Comparison of ENCODE assay signal across 8 mouse cellular contexts in genomic region chr6:116193394-116194393, GRCm38 (mm10). TPM values are rescaled to one million over a fixed set of nuclear protein-coding genes. Genes with fewer than 3 reads are reported as not detected.
DNase-seq lines count a peak whose midpoint lies in the region; ATAC-seq and TF ChIP-seq lines count a peak whose summit lies in the region.

Gene Tmcc1, minus strand, starts transcription at chr6:116193486.

- TF ChIP-seq RAD21 in MEL (IDR thresholded peaks at IDR 0.05; ENCODE audit: low read depth, low read length): no peak

- H3K36me3 ChIP-seq in MEL (ENCODE audit: control insufficient read depth in 1 of 2, insufficient read depth in 2 of 2, low read length in 2 of 2): peaks cover 0 to 20% of the 10 kb centered on the region in 2 experiments; a peak in 2 of 4 replicates
- no peaks in the 10 kb centered on the region for H3K36me3 ChIP-seq in forebrain, postnatal 0 days (ENCODE audit: insufficient read depth)
- H3K36me3 ChIP-seq in lung, embryonic 15.5 days: no peaks in the 10 kb centered on the region

- peak in 1 of 2 experiments; percentile 93; a peak in 2 of 4 replicates for TF ChIP-seq POLR2A in MEL (IDR thresholded peaks at IDR 0.05; ENCODE audit: control insufficient read depth in 1 of 2, insufficient read depth in 1 of 2, low read depth in 1 of 2, low read length in 2 of 2, poor library complexity in 1 of 2)
- peak; percentile 80; the same call in 1 of the 2 replicates for TF ChIP-seq POLR2A in cerebellum, adult 2 months (IDR thresholded peaks at IDR 0.05; ENCODE audit: borderline replicate concordance, insufficient read depth, low read length)

- ATAC-seq in forebrain, postnatal 0 days: peak; percentile 94
- peak; percentile 92 for ATAC-seq in lung, embryonic 15.5 days (ENCODE audit: borderline replicate concordance, extremely low read depth, low FRiP score, low TSS enrichment)

- 0 out of 2 replicates have a peak within 1 kb of the TSS, but pooled peaks have one; percentile 1 for H3K27ac ChIP-seq in MEL (ENCODE audit: control insufficient read depth, low read depth, low read length)
- H3K27ac ChIP-seq in cerebellum, adult 2 months (ENCODE audit: insufficient read depth, low read length): peak within 1 kb of the TSS; percentile 12; the same call in 1 of the 2 replicates
- H3K27ac ChIP-seq in forebrain, postnatal 0 days (ENCODE audit: low read depth, low read length): peak within 1 kb of the TSS; percentile 74
- peak within 1 kb of the TSS; percentile 85 for H3K27ac ChIP-seq in lung, embryonic 15.5 days

- WGBS in cerebellum, adult 2 months: 1% methylated on average over 67 of the region's 68 CpGs
- WGBS in forebrain, postnatal 0 days: 3% methylated on average over 60 of the region's 68 CpGs
- WGBS in lung, embryonic 15.5 days: under 1% methylated on average over 50 of the region's 68 CpGs

- peaks cover 0 to 6% of the 10 kb centered on the region in 2 experiments; a peak in 2 of 4 replicates for H3K4me1 ChIP-seq in MEL (ENCODE audit: control insufficient read depth in 1 of 2, insufficient read depth in 2 of 2, low read length in 2 of 2)
- peaks cover 4% of the 10 kb centered on the region; the same call in 1 of the 2 replicates for H3K4me1 ChIP-seq in cerebellum, adult 2 months (ENCODE audit: control insufficient read depth, insufficient read depth, low read length)
- H3K4me1 ChIP-seq in forebrain, postnatal 0 days (ENCODE audit: insufficient read depth): peaks cover 9% of the 10 kb centered on the region
- peaks cover 25% of the 10 kb centered on the region for H3K4me1 ChIP-seq in lung, embryonic 15.5 days

- DNase-seq in MEL (ENCODE audit: low read depth, low spot score): peak; percentile 96
- peak; percentile 99 to 100 for DNase-seq in cerebellum, adult 2 months
- DNase-seq in forebrain, postnatal 0 days: peak; percentile 98
- peak; percentile 99 for DNase-seq in heart, postnatal 4 days
- peak; percentile 95 to 98 for DNase-seq in layer of hippocampus, adult 8-10 months (ENCODE audit: low spot score in 2 of 2)
- DNase-seq in ovary, adult 18-20 months (ENCODE audit: low spot score): peak; percentile 96
- peak; percentile 99 for DNase-seq in thymus, postnatal 0 days (ENCODE audit: low spot score)

- H3K27me3 ChIP-seq in MEL (ENCODE audit: control insufficient read depth in 1 of 2, insufficient read depth in 2 of 2, low read length in 2 of 2): no peaks in the 10 kb centered on the region
- no peaks in the 10 kb centered on the region for H3K27me3 ChIP-seq in cerebellum, adult 2 months (ENCODE audit: control insufficient read depth, insufficient read depth, low read length)
- no peaks in the 10 kb centered on the region for H3K27me3 ChIP-seq in forebrain, postnatal 0 days (ENCODE audit: insufficient read depth, low read length)
- H3K27me3 ChIP-seq in lung, embryonic 15.5 days: peaks cover 5% of the 10 kb centered on the region; the same call in 1 of the 2 replicates

- peaks cover 9% of the 10 kb centered on the region for H3K79me2 ChIP-seq in MEL (ENCODE audit: control insufficient read depth, insufficient read depth, low read length, poor library complexity)

- peak within 1 kb of the TSS; percentile 95 for H3K4me2 ChIP-seq in forebrain, postnatal 0 days (ENCODE audit: low read depth)
- H3K4me2 ChIP-seq in lung, embryonic 15.5 days: peak within 1 kb of the TSS; percentile 82

- peak within 1 kb of the TSS; percentile 97 to 98 for H3K4me3 ChIP-seq in MEL (ENCODE audit: control insufficient read depth in 1 of 2, insufficient read depth in 1 of 2, low read depth in 2 of 2, low read length in 2 of 2)
- H3K4me3 ChIP-seq in cerebellum, adult 2 months (replicated peaks; ENCODE audit: insufficient read depth, low read depth, low read length): peak within 1 kb of the TSS; percentile 73
- peak within 1 kb of the TSS; percentile 89 for H3K4me3 ChIP-seq in forebrain, postnatal 0 days (ENCODE audit: low read depth, low read length)
- H3K4me3 ChIP-seq in lung, embryonic 15.5 days: peak within 1 kb of the TSS; percentile 94

- TF ChIP-seq CTCF in MEL (IDR thresholded peaks at IDR 0.05 in 2 of 3, conservative IDR thresholded peaks at IDR 0.05 in 1 of 3; ENCODE audit: control insufficient read depth in 1 of 3, insufficient read depth in 1 of 3, low read depth in 2 of 3, low read length in 3 of 3, poor library complexity in 1 of 3, severe bottlenecking in 1 of 3): no peak; a peak in 1 of 6 replicates
- no peak for TF ChIP-seq CTCF in cerebellum, adult 2 months (IDR thresholded peaks at IDR 0.05; ENCODE audit: borderline replicate concordance, insufficient read depth, low read depth, low read length)
- TF ChIP-seq CTCF in forebrain, postnatal 0 days (IDR thresholded peaks at IDR 0.05; ENCODE audit: low read depth): 0 out of 2 replicates have a peak, but pooled peaks have one; percentile 20

- TF ChIP-seq EP300 in MEL (IDR thresholded peaks at IDR 0.05; ENCODE audit: low read depth in 1 of 2, low read length in 2 of 2): no peak

- H3K9ac ChIP-seq in MEL (ENCODE audit: control insufficient read depth, low read depth, low read length, poor library complexity, severe bottlenecking): peak within 1 kb of the TSS; percentile 91
- peak within 1 kb of the TSS; percentile 78 for H3K9ac ChIP-seq in forebrain, postnatal 0 days
- H3K9ac ChIP-seq in lung, embryonic 15.5 days: peak within 1 kb of the TSS; percentile 81

- H3K9me3 ChIP-seq in MEL (replicated peaks; ENCODE audit: insufficient read depth, low read length): no peaks in the 10 kb centered on the region
- H3K9me3 ChIP-seq in forebrain, postnatal 0 days (ENCODE audit: low read length): no peaks in the 10 kb centered on the region
- no peaks in the 10 kb centered on the region for H3K9me3 ChIP-seq in lung, embryonic 15.5 days

TF ChIP-seq in MEL, 35 proteins besides CTCF, POLR2A, EP300 and RAD21 (continues in another document):
- TF ChIP-seq GABPA (IDR thresholded peaks at IDR 0.05; ENCODE audit: low read depth, low read length) (no peak), SMC3 (IDR thresholded peaks at IDR 0.05; ENCODE audit: low read depth, low read length) (no peak), MXI1 (IDR thresholded peaks at IDR 0.05; ENCODE audit: low read depth, low read length) (peak; percentile 62), SIN3A (IDR thresholded peaks at IDR 0.05; ENCODE audit: low read length) (peak; percentile 77), GATA1 (IDR thresholded peaks at IDR 0.05; ENCODE audit: low read depth, low read length) (no peak), ETS1 (IDR thresholded peaks at IDR 0.05; ENCODE audit: low read depth, low read length) (no peak), NRF1 (IDR thresholded peaks at IDR 0.05; ENCODE audit: insufficient read depth, low read depth, low read length, poor library complexity, severe bottlenecking) (peak; percentile 93), CHD2 (IDR thresholded peaks at IDR 0.05; ENCODE audit: low read length) (no peak), RCOR1 (IDR thresholded peaks at IDR 0.05; ENCODE audit: low read depth, low read length) (no peak), UBTF (IDR thresholded peaks at IDR 0.05; ENCODE audit: borderline replicate concordance, insufficient read depth, low read depth, low read length) (no peak), KAT2A (conservative IDR thresholded peaks at IDR 0.05; ENCODE audit: low read depth, low read length) (no peak), MAFK (IDR thresholded peaks at IDR 0.05; ENCODE audit: borderline replicate concordance, low read depth, low read length) (no peak), JUND (IDR thresholded peaks at IDR 0.05; ENCODE audit: low read depth, low read length) (no peak), TBP (IDR thresholded peaks at IDR 0.05; ENCODE audit: low read depth, low read length) (no peak; the same call in 1 of the 2 replicates), NELFE (IDR thresholded peaks at IDR 0.05; ENCODE audit: low read depth, low read length) (peak; percentile 82), HCFC1 (IDR thresholded peaks at IDR 0.05; ENCODE audit: low read depth, low read length) (no peak; the same call in 1 of the 2 replicates), MEF2A (IDR thresholded peaks at IDR 0.05; ENCODE audit: extremely low read depth, insufficient replicate concordance, low read depth, low read length, poor library complexity, severe bottlenecking) (no peak), ELF1 (IDR thresholded peaks at IDR 0.05; ENCODE audit: low read depth, low read length) (peak; percentile 47), MYB (IDR thresholded peaks at IDR 0.05; ENCODE audit: low read depth, low read length) (no peak), POLR2AphosphoS2 (IDR thresholded peaks at IDR 0.05; ENCODE audit: low read length) (peak; percentile 78; the same call in 1 of the 2 replicates), TCF12 (IDR thresholded peaks at IDR 0.05; ENCODE audit: low read depth, low read length) (peak; percentile 58), USF1 (IDR thresholded peaks at IDR 0.05; ENCODE audit: low read depth, low read length) (peak; percentile 70), ZMIZ1 (IDR thresholded peaks at IDR 0.05; ENCODE audit: low read depth, low read length) (peak; percentile 79; the same call in 1 of the 2 replicates), TAL1 (IDR thresholded peaks at IDR 0.05; ENCODE audit: low read length) (no peak), BHLHE40 (IDR thresholded peaks at IDR 0.05; ENCODE audit: borderline replicate concordance, low read depth, low read length) (no peak), ZC3H11A (IDR thresholded peaks at IDR 0.05; ENCODE audit: low read depth, low read length) (no peak), MAZ (IDR thresholded peaks at IDR 0.05; ENCODE audit: low read depth, low read length) (0 out of 2 replicates have a peak, but pooled peaks have one; percentile 19), CHD1 (IDR thresholded peaks at IDR 0.05; ENCODE audit: low read depth, low read length) (no peak), USF2 (IDR thresholded peaks at IDR 0.05; ENCODE audit: borderline replicate concordance in 1 of 2, insufficient read depth in 1 of 2, low read depth in 1 of 2, low read length in 2 of 2) (no peak), ZKSCAN1 (IDR thresholded peaks at IDR 0.05; ENCODE audit: low read depth, low read length) (no peak)

RNA-seq across cellular contexts. Expression of gene Tmcc1, which starts in this region (rescaled TPM):
- total RNA-seq in MEL (2012; rRNA removed): 29.9 and 30.6 TPM in 2 replicates
- 1 to 10 TPM in 1 of 2 experiments, not detected in 1; 9.1 TPM for polyA plus RNA-seq in MEL (2012; ENCODE audit: insufficient read depth in 1 of 2, insufficient read length in 2 of 2, low read depth in 1 of 2, low replicate concordance in 2 of 2, missing spikeins in 1 of 2)
- 54.9 and 55.8 TPM in 2 replicates for polyA plus RNA-seq in cerebellum, adult 2 months (2012; rRNA removed)
- total RNA-seq in forebrain, postnatal 0 days (2014; rRNA removed): 48.2 and 48.5 TPM in 2 replicates
- 11.7 and 13.6 TPM in 2 replicates for polyA plus RNA-seq in forebrain, postnatal 0 days (2015; fragmentation: Nextera tagmentation; extraction: Ambion mirVana)
- 10 to 100 TPM; 26.0 to 26.4 TPM for total RNA-seq in heart, postnatal 4 days (2021)
- total RNA-seq in layer of hippocampus, adult 8-10 months (2022): 10 to 100 TPM; 80.2 to 90.1 (median 85.2) TPM
- 11.1 and 13.2 TPM in 2 replicates for polyA plus RNA-seq in lung, embryonic 15.5 days (2015; fragmentation: Nextera tagmentation; extraction: Ambion mirVana)
- polyA plus RNA-seq in thymus, postnatal 0 days (2015; fragmentation: Nextera tagmentation; extraction: Ambion mirVana): 7.8 and 11.1 TPM in 2 replicates

Comparison
In these comparisons a context has a peak if more than half of its experiments do, and no peak if none do; other contexts are left out.
1. Peak in every context shown above with its lines: DNase-seq, ATAC-seq, H3K4me3 ChIP-seq and H3K27ac ChIP-seq.
2. H3K27ac ChIP-seq: peak in every context shown above with its lines; median percentile 85 in lung, embryonic 15.5 days; 74 in forebrain, postnatal 0 days; 12 in cerebellum, adult 2 months; 1 in MEL.